Mouse (Mus musculus): ENCODE results near the gene Mcpt8. TPM values are rescaled to one million over a fixed set of nuclear protein-coding genes. Genes with fewer than 3 reads are reported as not detected.

The Mcpt8 gene
- total RNA-seq (2023) = 100 to 1,000 TPM; 119 to 162 TPM

DNA sequence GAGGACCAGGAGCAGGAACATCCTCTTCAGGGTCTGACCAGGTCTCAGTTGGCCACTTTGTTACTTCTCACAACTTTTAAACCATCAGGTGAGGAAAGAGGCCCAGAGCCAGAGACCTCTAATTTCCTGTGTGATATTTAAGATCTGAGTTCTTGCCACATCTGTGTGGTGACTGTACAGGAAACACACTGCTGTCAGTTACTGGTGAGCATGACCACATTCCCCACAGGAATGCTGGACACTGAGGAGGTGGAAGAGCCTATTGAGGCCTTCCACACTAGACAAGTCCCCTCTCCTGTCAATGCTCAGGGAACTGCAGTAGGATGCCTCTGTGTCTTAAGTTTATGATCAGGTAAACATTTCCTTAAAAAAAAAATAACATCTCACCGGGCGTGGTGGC, at the start of gene Mcpt8:
Mcpt8 (minus strand) TSS at position 107 of the 400 bp plus-strand sequence.

DNA sequence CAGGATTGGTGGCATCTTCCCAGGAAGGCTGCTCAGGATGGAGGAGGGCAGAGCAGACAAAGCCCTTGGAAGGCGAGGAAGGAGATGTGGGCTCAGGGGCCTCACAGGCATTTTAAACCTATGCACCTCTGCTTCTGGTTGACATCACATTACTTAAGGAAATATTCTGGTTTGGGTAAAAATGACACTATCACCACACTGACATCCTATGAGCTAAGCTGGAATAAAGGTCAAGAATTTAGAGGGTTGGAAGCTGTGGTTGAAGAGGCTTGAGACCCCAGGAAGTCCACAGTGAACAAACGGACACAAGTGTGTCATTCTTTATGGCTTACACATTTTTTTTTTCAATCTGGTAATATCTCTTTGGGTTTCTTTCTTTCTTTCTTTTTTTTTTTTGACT, 47.4 kb upstream of the Mcpt8 start, which contains the start of gene Gzmd:
Gzmd (minus strand) TSS at position 101 of the 400 bp plus-strand sequence.

DNA sequence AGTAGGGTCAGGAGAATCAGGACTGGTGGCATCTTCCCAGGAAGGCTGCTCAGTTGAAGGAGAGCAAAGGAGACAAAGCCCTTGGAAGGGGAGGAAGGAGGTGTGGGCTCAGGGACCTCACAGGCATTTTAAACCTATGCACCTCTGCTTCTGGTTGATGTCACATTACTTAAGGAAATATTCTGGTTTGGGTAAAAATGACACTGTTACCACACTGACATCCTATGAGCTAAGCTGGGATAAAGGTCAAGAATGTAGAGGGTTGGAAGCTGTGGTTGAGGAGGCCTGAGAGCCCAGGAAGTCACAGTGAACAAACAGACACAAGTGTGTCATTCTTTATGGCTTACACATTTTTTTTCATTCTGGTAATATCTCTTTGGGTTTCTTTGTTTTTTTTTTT, 35.5 kb upstream of the Mcpt8 start, which contains the start of gene Gzme:
Gzme (minus strand) TSS at position 101 of the 400 bp plus-strand sequence.

DNA sequence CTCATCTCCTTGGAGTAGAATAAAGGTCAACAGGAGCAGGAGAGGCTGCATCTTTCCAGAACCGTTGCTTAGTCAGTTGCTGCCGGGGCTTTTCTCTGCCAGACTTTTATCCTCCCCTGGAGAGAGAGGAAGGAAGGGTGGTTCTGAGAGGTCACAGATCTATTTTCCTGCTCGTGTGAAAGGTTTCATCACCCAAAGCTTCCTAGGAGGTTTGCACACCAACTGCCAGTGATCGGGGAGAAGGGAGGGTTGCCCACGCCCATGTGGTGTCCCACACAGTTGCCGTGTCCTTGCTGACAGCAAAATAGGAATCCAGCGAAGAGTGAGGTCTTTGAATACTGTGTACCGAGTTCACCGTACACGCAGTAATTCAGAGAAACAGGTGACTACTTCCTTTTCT, 17.3 kb upstream of the Mcpt8 start, which contains the start of gene Ctsg:
Ctsg (minus strand) TSS at position 189 of the 400 bp plus-strand sequence.

DNA sequence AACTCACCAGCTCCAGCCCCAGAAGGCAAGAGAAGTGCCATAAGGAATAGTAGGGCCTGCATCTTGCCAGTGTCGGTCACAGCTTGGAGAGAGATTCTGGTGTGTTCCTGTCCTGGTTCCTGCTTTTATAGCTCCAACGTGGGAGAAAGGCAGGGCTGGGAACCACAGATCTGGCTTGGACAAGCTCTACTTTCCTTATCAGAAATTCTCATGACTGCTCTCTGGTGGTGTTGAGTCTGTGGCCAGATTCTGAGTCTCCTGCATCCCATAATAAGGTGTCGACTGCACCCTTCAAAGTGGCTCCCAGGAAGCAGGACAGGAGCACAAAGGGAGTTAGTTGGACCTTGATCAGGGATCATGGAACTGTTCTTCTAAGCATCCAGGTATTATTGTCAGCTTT, 22.9 kb downstream of the Mcpt8 start, which contains the start of gene Mcpt4:
Mcpt4 (minus strand) TSS at position 101 of the 400 bp plus-strand sequence.

DNA sequence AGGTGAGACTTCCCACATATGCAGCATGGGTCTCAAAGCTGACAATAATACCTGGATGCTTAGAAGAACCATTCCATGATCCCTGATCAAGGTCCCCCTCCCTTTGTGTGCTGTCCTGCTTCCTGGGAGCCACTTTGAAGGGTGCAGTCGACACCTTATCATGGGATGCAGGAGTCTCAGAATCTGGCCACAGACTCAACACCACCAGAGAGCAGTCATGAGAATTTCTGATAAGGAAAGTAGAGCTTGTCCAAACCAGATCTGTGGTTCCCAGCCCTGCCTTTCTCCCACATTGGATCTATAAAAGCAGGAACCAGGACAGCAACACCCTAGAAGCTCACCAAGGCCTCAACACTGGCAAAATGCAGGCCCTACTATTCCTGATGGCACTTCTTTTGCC, 43.3 kb downstream of the Mcpt8 start, which contains the start of gene Mcpt2:
Mcpt2 (plus strand) TSS at position 250 of the 400 bp plus-strand sequence.

Other genes with a start within 250 kb of the Mcpt8 start
- gene Nynrin, start 231.3 kb downstream of the Mcpt8 start, total RNA-seq (2023) = 1 to 10 TPM; 2.9 to 4.2 TPM
- 1 to 10 TPM in 1 of 2 experiments, under 1 TPM in 1; 0.53 to 1.3 TPM for gene Cbln3, start 200.9 kb downstream of the Mcpt8 start, total RNA-seq (2023)
- gene Khnyn, start 200.3 kb downstream of the Mcpt8 start, total RNA-seq (2023) = 10 to 100 TPM; 62.4 to 74.0 TPM
- gene Sdr39u1, start 185.0 kb downstream of the Mcpt8 start, total RNA-seq (2023) = 1 to 10 TPM; 1.9 to 2.5 TPM
- gene Cma1, start 140.6 kb downstream of the Mcpt8 start, total RNA-seq (2023) = not detected
- gene Cma2, start 134.3 kb downstream of the Mcpt8 start, total RNA-seq (2023) = not detected
- not detected for gene Mcpt1, start 67.3 kb downstream of the Mcpt8 start, total RNA-seq (2023)
- gene Mcpt9, start 54.8 kb downstream of the Mcpt8 start, total RNA-seq (2023) = not detected
- not detected for gene Mcpt2, start 43.2 kb downstream of the Mcpt8 start, total RNA-seq (2023)
- gene Mcpt4, start 23.0 kb downstream of the Mcpt8 start, total RNA-seq (2023) = not detected
- 100 to 1,000 TPM; 187 to 200 TPM for gene Ctsg, start 17.3 kb upstream of the Mcpt8 start, total RNA-seq (2023)
- gene Gzme, start 35.4 kb upstream of the Mcpt8 start, total RNA-seq (2023) = not detected
- gene Gzmd, start 47.3 kb upstream of the Mcpt8 start, total RNA-seq (2023) = not detected
- not detected for gene Gzmg, start 74.3 kb upstream of the Mcpt8 start, total RNA-seq (2023)
- gene Gzmn, start 89.3 kb upstream of the Mcpt8 start, total RNA-seq (2023) = not detected
- not detected for gene Gzmf, start 126.1 kb upstream of the Mcpt8 start, total RNA-seq (2023)
- gene Gzmc, start 149.4 kb upstream of the Mcpt8 start, total RNA-seq (2023) = not detected
- not detected for gene Gzmb, start 177.0 kb upstream of the Mcpt8 start, total RNA-seq (2023)

Data from neutrophil, adult 83 days (primary cell).